Mouse (Mus musculus) spleen, adult 2 months (tissue): Measurements from ENCODE around the gene Prpf6.

Experiments
- CTCF ChIP-seq: fragments of 200-500 bp; IDR thresholded peaks from 2 replicates; pipeline ENCODE4 v1.5.1; 2011; ENCODE audit warnings: mild to moderate bottlenecking, inconsistent platforms; ENCODE audit not compliant: insufficient read depth, insufficient read length, insufficient replicate concordance; ENCODE audit errors: extremely low read depth
- POLR2A ChIP-seq: fragments of 200-500 bp; IDR thresholded peaks from 2 replicates; pipeline ENCODE4 v1.6.1; 2011; ENCODE audit warnings: low read depth, low read length, inconsistent platforms

DNA sequence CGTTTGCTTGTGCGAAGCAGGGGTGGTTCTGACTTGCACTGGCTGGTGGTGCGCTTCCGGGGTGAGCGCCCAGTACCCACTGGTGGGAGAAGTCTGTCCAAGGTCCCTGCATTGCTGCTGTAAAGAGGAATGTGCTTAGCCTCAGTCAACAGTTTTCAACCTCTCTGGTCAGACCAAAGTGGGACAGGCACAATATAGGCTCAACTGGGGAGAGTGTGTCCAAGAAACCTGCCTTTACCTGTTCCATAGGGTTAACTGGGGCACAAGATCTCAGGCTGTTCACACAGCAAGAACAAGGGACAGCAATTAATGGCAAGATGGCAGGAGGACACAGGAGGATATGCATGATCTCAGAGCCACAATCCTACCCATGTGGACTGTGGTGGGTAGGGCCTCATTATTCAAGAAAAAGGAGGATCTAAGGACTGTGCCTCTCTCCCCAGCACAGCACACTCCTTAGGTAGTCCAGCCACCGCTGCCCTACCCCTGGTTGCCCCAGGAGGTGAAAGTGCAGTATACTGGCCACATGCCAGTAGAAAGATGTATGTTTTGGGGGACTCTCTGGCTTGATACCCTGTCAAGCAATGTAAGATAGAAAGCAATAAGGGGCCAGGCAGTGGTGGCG, 16.6 kb upstream of the Prpf6 start:
- TF ChIP-seq CTCF = no peak
- TF ChIP-seq POLR2A = no peak
